Mouse (Mus musculus) E14TG2a.4 (cell line): Measurements from ENCODE around the gene Calcoco2.
"Not testable (repeated sequence)": the region's sequence is repeated elsewhere in the genome, so short reads cannot be mapped to it uniquely, and the experiment has no call there.

Source experiments
- CTCF ChIP-seq: conservative IDR thresholded peaks from 2 replicates; pipeline ENCODE4 v1.5.1; 2014; ENCODE audit warnings: low read length
- NANOG ChIP-seq: IDR thresholded peaks from 2 replicates; pipeline ENCODE4 v1.6.1; 2014; ENCODE audit warnings: borderline replicate concordance, low read length, mixed read lengths
- POU5F1 ChIP-seq: IDR thresholded peaks from 2 replicates; pipeline ENCODE4 v1.6.1; 2014; ENCODE audit warnings: low read length, borderline replicate concordance

DNA sequence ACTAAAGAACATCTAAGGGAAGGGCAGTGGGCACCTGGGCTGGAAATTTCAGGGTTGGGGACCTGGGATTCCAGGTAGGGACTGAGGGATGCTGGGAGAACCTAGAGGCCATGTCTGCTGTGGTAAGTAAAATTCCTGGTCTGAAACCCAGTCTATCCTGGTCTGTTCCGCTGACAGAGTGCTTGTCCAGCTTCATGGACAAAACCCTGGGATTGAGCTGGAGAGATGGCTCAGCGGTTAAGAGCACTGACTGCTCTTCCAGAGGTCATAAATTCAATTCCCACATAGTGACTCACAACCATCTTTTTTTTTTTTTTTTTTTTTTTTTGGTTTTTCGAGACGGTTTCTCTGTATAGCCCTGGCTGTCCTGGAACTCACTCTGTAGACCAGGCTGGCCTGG lies 11.0 kb upstream of the Calcoco2 start:
- TF ChIP-seq CTCF, POU5F1, NANOG: not testable (repeated sequence)
